Mouse (Mus musculus) thymus, postnatal 14 days (tissue): ENCODE measurements around the gene Tbck.

Experiments
- DNase-seq: peaks from one replicate; pipeline ENCODE4 v3.0.0; 2021

Tbck gene

GRCm38 (mm10) chr3:132835118-132835794 is 151.3 kb downstream of the Tbck start:
- DNase-seq: no peak

- DNase-seq: no peak
These were observed 153.2 kb downstream of the Tbck start for GRCm38 (mm10) chr3:132837134-132837533.

GRCm38 (mm10) chr3:132838656-132839417 is 154.9 kb downstream of the Tbck start:
- DNase-seq: no peak

GRCm38 (mm10) chr3:132839516-132839915 is 155.6 kb downstream of the Tbck start:
- no peak for DNase-seq

- DNase-seq: no peak
These were observed 158.7 kb downstream of the Tbck start for GRCm38 (mm10) chr3:132842676-132843075.

- no peak for DNase-seq
These were observed 165.7 kb downstream of the Tbck start for GRCm38 (mm10) chr3:132849669-132850068.

GRCm38 (mm10) chr3:132850431-132850830 is 166.5 kb downstream of the Tbck start:
- no peak for DNase-seq

- DNase-seq: no peak
These were observed 167.5 kb downstream of the Tbck start for GRCm38 (mm10) chr3:132851417-132851816.

- no peak for DNase-seq
These were observed 168.1 kb downstream of the Tbck start for GRCm38 (mm10) chr3:132851841-132852728.

- DNase-seq: no peak
These were observed 170.3 kb downstream of the Tbck start for GRCm38 (mm10) chr3:132854271-132854670.

- no peak for DNase-seq
These were observed 171.7 kb downstream of the Tbck start for GRCm38 (mm10) chr3:132855458-132856212.

GRCm38 (mm10) chr3:132856651-132857050 is 172.7 kb downstream of the Tbck start:
- no peak for DNase-seq

- DNase-seq: peak; percentile 19
These were observed 174.9 kb downstream of the Tbck start for GRCm38 (mm10) chr3:132858849-132859248.

GRCm38 (mm10) chr3:132859573-132859972 is 175.6 kb downstream of the Tbck start:
- DNase-seq: no peak

- no peak for DNase-seq
These were observed 176.9 kb downstream of the Tbck start for GRCm38 (mm10) chr3:132860796-132861195.

GRCm38 (mm10) chr3:132863843-132864242 is 179.9 kb downstream of the Tbck start:
- no peak for DNase-seq

- DNase-seq: no peak
These were observed 180.5 kb downstream of the Tbck start for GRCm38 (mm10) chr3:132864329-132864919.

- DNase-seq: no peak
These were observed 181.0 kb downstream of the Tbck start for GRCm38 (mm10) chr3:132864986-132865385.

- no peak for DNase-seq
These were observed 181.7 kb downstream of the Tbck start for GRCm38 (mm10) chr3:132865596-132865995.

GRCm38 (mm10) chr3:132866984-132867383 is 183.0 kb downstream of the Tbck start:
- no peak for DNase-seq

GRCm38 (mm10) chr3:132868838-132869237 is 184.9 kb downstream of the Tbck start:
- no peak for DNase-seq

GRCm38 (mm10) chr3:132870079-132870478 is 186.1 kb downstream of the Tbck start:
- DNase-seq: no peak
